Mouse (Mus musculus) lung, postnatal 0 days (tissue): ENCODE measurements around the gene Galnt4. TPM values are rescaled to one million over a fixed set of nuclear protein-coding genes. Genes with fewer than 3 reads are reported as not detected.

Experiments used
- ATAC-seq: fragments of 200-750 bp; cut with Nextera tagmentation; 2 replicates; pipeline ENCODE4 v1.8.0; 2017; ENCODE audit warnings: moderate library complexity
- DNase-seq: peaks from one replicate; pipeline ENCODE4 v3.0.0-alpha.2; 2016; ENCODE audit warnings: low spot score
- H3K27ac ChIP-seq: fragments of 300-500 bp; sonication (generic); 2 replicates; pipeline ENCODE4 v1.5.1; 2014; ENCODE audit warnings: antibody characterized with exemption, mild to moderate bottlenecking, low read length, mixed read lengths
- H3K27me3 ChIP-seq: fragments of 300-500 bp; sonication (generic); replicated peaks from 2 replicates; pipeline ENCODE4 v1.6.1; 2014; ENCODE audit warnings: low read length, mixed read lengths; ENCODE audit not compliant: insufficient read depth
- H3K36me3 ChIP-seq: fragments of 300-500 bp; sonication (generic); 2 replicates; pipeline ENCODE4 v1.6.1; 2014; ENCODE audit warnings: low read length, mixed read lengths; ENCODE audit not compliant: insufficient read depth
- H3K4me1 ChIP-seq: fragments of 300-500 bp; sonication (generic); 2 replicates; pipeline ENCODE4 v1.6.1; 2014; ENCODE audit warnings: antibody characterized with exemption, low read depth, low read length, mixed read lengths; ENCODE audit not compliant: insufficient read depth
- H3K4me2 ChIP-seq: fragments of 300-500 bp; sonication (generic); replicated peaks from 2 replicates; pipeline ENCODE4 v1.6.1; 2014; ENCODE audit warnings: low read depth, mild to moderate bottlenecking, low read length, moderate library complexity, mixed read lengths
- H3K4me3 ChIP-seq: fragments of 300-500 bp; sonication (generic); 2 replicates; pipeline ENCODE4 v1.5.1; 2014; ENCODE audit warnings: low read depth, low read length
- H3K9ac ChIP-seq: fragments of 300-500 bp; sonication (generic); replicated peaks from 2 replicates; pipeline ENCODE4 v1.6.1; 2014; ENCODE audit warnings: low read depth, mild to moderate bottlenecking
- H3K9me3 ChIP-seq: fragments of 300-500 bp; sonication (generic); 2 replicates; pipeline ENCODE4 v1.6.1; 2016; ENCODE audit warnings: low read length, mixed read lengths
- CTCF ChIP-seq: IDR thresholded peaks from 2 replicates; pipeline ENCODE4 v1.5.1; 2016; ENCODE audit warnings: antibody characterized with exemption, mild to moderate bottlenecking
- EP300 ChIP-seq: IDR thresholded peaks from 2 replicates; pipeline ENCODE4 v1.6.1; 2016; ENCODE audit warnings: antibody characterized with exemption, mild to moderate bottlenecking, control low read depth
- WGBS: fragments of 180-500 bp; shearing (Covaris S2); extraction: QIAGEN DNeasy Blood & Tissue Kit; methylation state at CpG from one replicate; pipeline ENCODE4 v1.1.7; 2014; 5-methylcytosine and 5-hydroxymethylcytosine counted together
- polyA plus RNA-seq: library from polyadenylated mRNA; unstranded; fragments of >200 nt; fragmentation: Nextera tagmentation; extraction: Ambion mirVana; gene quantifications from 2 replicates; pipeline ENCODE4 v1.2.1, GENCODE M21; 2015

Galnt4 gene
- polyA plus RNA-seq, 1 experiment from 2014 or later, result 8.0 TPM

DNA sequence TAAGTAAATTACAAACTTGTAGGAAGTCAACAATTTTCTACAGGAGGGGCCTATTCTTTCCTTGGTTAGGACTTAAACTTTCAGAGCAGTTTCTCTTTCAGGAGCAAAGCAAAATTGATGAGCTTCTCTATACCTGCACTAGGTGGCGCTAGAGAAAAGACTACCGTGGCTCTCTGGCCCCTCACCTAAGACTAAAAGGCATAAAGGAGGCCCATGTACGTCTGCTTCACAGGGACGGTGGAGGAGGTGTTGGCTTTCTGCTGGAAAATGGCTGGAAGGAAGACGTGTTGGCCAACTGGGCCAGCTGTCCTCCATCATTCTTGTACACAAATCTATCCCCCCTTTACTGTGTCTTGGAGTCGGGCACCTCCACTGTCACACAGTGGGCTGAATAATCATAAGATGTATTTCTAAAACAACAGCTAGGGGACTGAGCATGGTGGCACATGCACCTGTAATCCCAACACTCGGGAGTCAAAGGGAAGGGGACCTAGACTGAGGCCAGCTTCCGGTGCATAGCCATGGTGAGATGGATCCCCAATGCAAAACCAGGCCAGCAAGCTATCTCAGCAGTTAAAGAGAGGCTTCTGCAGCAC is 54.1 kb downstream of the Galnt4 start:
- 38% methylated on average over 8 of the region's 8 CpGs for WGBS
- DNase-seq, result peak; percentile 77
- no peak for TF ChIP-seq EP300
- TF ChIP-seq CTCF, result peak; percentile 82
- H3K9ac ChIP-seq, result no peak overlapping the region
- no peak overlapping the region for H3K4me2 ChIP-seq
- no peak overlapping the region for H3K4me3 ChIP-seq
- H3K27ac ChIP-seq, result no peak overlapping the region
- no peaks in the 10 kb centered on the region for H3K36me3 ChIP-seq
- no peaks in the 10 kb centered on the region for H3K27me3 ChIP-seq
- peaks cover 6% of the 10 kb centered on the region; the same call in 1 of the 2 replicates for H3K4me1 ChIP-seq
- no peaks in the 10 kb centered on the region for H3K9me3 ChIP-seq
- no peak for ATAC-seq

Other genes starting within 250 kb of the Galnt4 start
- 277 and 282 TPM in 2 replicates for gene Atp2b1, start 193.8 kb upstream of the Galnt4 start, polyA plus RNA-seq
- 6.1 and 6.2 TPM in 2 replicates for gene Poc1b, start 1.1 kb upstream of the Galnt4 start, polyA plus RNA-seq
- gene Phxr2, start 18.2 kb downstream of the Galnt4 start, polyA plus RNA-seq, result not detected in 2 replicates
- gene Dusp6, start 155.1 kb downstream of the Galnt4 start, polyA plus RNA-seq, result 49.7 and 63.2 TPM in 2 replicates